Mouse (Mus musculus) CH12.LX (cell line): ENCODE data around the gene Gjc1. TPM values are rescaled to one million over a fixed set of nuclear protein-coding genes. Genes with fewer than 3 reads are reported as not detected.
A peak's percentile ranks its signal among the peaks of the same experiment; 100 is the strongest.

ENCODE experiments used
- DNase-seq: peaks from one replicate; pipeline ENCODE4 v3.0.0-alpha.2; 2013; ENCODE audit errors: extremely low read depth
- H3K27ac ChIP-seq: 2 replicates; pipeline ENCODE4 v1.5.1; 2012; ENCODE audit warnings: low read depth, mild to moderate bottlenecking, control low read depth, moderate library complexity; ENCODE audit not compliant: insufficient read depth
- H3K27me3 ChIP-seq: replicated peaks from 2 replicates; pipeline ENCODE3; 2012; ENCODE audit warnings: inconsistent platforms
- H3K36me3 ChIP-seq, 2 experiments: replicated peaks in 1 of 2; 2 replicates each; pipeline versions ENCODE3 to v1.6.1; 2012; ENCODE audit warnings: inconsistent platforms in 1 of 2, low read length in 1 of 2, mild to moderate bottlenecking in 1 of 2, mixed read lengths in 1 of 2, moderate library complexity in 1 of 2; ENCODE audit not compliant: control insufficient read depth in 1 of 2, insufficient read depth in 1 of 2
- H3K4me1 ChIP-seq, 2 experiments: 2 replicates each; pipeline ENCODE4 v1.6.1; 2012; ENCODE audit warnings: inconsistent platforms in 1 of 2, moderate library complexity in 1 of 2; ENCODE audit not compliant: insufficient read depth in 2 of 2, control insufficient read depth in 1 of 2
- H3K4me2 ChIP-seq: 2 replicates; pipeline ENCODE4 v1.6.1; 2012; ENCODE audit warnings: low read depth, mild to moderate bottlenecking, control low read depth; ENCODE audit not compliant: poor library complexity, insufficient read depth, severe bottlenecking
- H3K4me3 ChIP-seq, 3 experiments: fragments of 150-350 bp in 1 of 3; sonication (generic) in 1 of 3; replicated peaks in 1 of 3; 2 replicates each; pipeline versions ENCODE3 to v1.5.1; 2011 to 2012; ENCODE audit warnings: low read depth in 2 of 3, low read length in 2 of 3, mild to moderate bottlenecking in 2 of 3, moderate library complexity in 2 of 3, control low read depth in 1 of 3, improper control_type of control experiment in 1 of 3, inconsistent platforms in 1 of 3, mixed read lengths in 1 of 3; ENCODE audit not compliant: poor library complexity in 1 of 3
- H3K79me2 ChIP-seq: replicated peaks from 2 replicates; pipeline ENCODE4 v1.6.1; 2012; ENCODE audit warnings: mild to moderate bottlenecking, moderate library complexity; ENCODE audit not compliant: control insufficient read depth, poor library complexity, insufficient read depth, severe bottlenecking; ENCODE audit errors: extremely low read depth
- H3K9ac ChIP-seq: 2 replicates; pipeline ENCODE4 v1.6.1; 2012; ENCODE audit warnings: low read depth, mild to moderate bottlenecking, control low read depth, moderate library complexity; ENCODE audit not compliant: insufficient read depth
- H3K9me3 ChIP-seq: replicated peaks from 2 replicates; pipeline ENCODE3; 2012; ENCODE audit warnings: low read length, inconsistent platforms, mixed read lengths
- CTCF ChIP-seq, 2 experiments: IDR thresholded peaks in 1 of 2; conservative IDR thresholded peaks in 1 of 2; 2 replicates each; pipeline ENCODE4 v1.5.1; 2011 to 2012; ENCODE audit warnings: low read depth in 2 of 2, low read length in 2 of 2, improper control_type of control experiment in 1 of 2, inconsistent platforms in 1 of 2, mild to moderate bottlenecking in 1 of 2, moderate library complexity in 1 of 2
- GABPA ChIP-seq: IDR thresholded peaks from 2 replicates; pipeline ENCODE4 v1.6.1; 2012; ENCODE audit warnings: low read depth, low read length, improper control_type of control experiment, inconsistent platforms; ENCODE audit not compliant: insufficient replicate concordance
- JUND ChIP-seq: conservative IDR thresholded peaks from 2 replicates; pipeline ENCODE4 v1.6.1; 2011; ENCODE audit warnings: low read depth, low read length, improper control_type of control experiment
- MAFK ChIP-seq: IDR thresholded peaks from 2 replicates; pipeline ENCODE4 v1.6.1; 2011; ENCODE audit warnings: low read length, improper control_type of control experiment; ENCODE audit not compliant: insufficient replicate concordance
- MAZ ChIP-seq: IDR thresholded peaks from 2 replicates; pipeline ENCODE4 v1.6.1; 2012; ENCODE audit warnings: low read depth, mild to moderate bottlenecking, inconsistent platforms, low read length, improper control_type of control experiment, moderate library complexity
- POLR2A ChIP-seq: IDR thresholded peaks from 2 replicates; pipeline ENCODE4 v1.6.1; 2011; ENCODE audit warnings: low read depth, mild to moderate bottlenecking, improper control_type of control experiment, low read length
- POLR2AphosphoS2 ChIP-seq: IDR thresholded peaks from 2 replicates; pipeline ENCODE4 v1.6.1; 2011; ENCODE audit warnings: low read depth, low read length, improper control_type of control experiment
- RAD21 ChIP-seq: IDR thresholded peaks from 2 replicates; pipeline ENCODE4 v1.6.1; 2011; ENCODE audit warnings: low read depth, mild to moderate bottlenecking, low read length, improper control_type of control experiment, moderate library complexity
- RCOR1 ChIP-seq: conservative IDR thresholded peaks from 2 replicates; pipeline ENCODE4 v1.6.1; 2012; ENCODE audit warnings: low read depth, mild to moderate bottlenecking, inconsistent platforms, low read length, improper control_type of control experiment
- SIN3A ChIP-seq: IDR thresholded peaks from 2 replicates; pipeline ENCODE4 v1.6.1; 2012; ENCODE audit warnings: low read length, improper control_type of control experiment, inconsistent platforms
- SMC3 ChIP-seq: IDR thresholded peaks from 2 replicates; pipeline ENCODE4 v1.6.1; 2011; ENCODE audit warnings: low read depth, low read length, improper control_type of control experiment
- TBP ChIP-seq: conservative IDR thresholded peaks from 2 replicates; pipeline ENCODE4 v1.6.1; 2011; ENCODE audit warnings: low read depth, low read length, improper control_type of control experiment
- TCF12 ChIP-seq: IDR thresholded peaks from 2 replicates; pipeline ENCODE4 v1.6.1; 2014; ENCODE audit warnings: low read depth, mild to moderate bottlenecking, inconsistent platforms, low read length, improper control_type of control experiment
- USF1 ChIP-seq: IDR thresholded peaks from 2 replicates; pipeline ENCODE4 v1.6.1; 2014; ENCODE audit warnings: low read depth, mild to moderate bottlenecking, inconsistent platforms, low read length, improper control_type of control experiment
- USF2 ChIP-seq: conservative IDR thresholded peaks from 2 replicates; pipeline ENCODE4 v1.6.1; 2011; ENCODE audit warnings: low read depth, low read length, improper control_type of control experiment
- ZC3H11A ChIP-seq: IDR thresholded peaks from 2 replicates; pipeline ENCODE4 v1.6.1; 2012; ENCODE audit warnings: low read depth, mild to moderate bottlenecking, inconsistent platforms, low read length, improper control_type of control experiment
- ZKSCAN1 ChIP-seq: IDR thresholded peaks from 2 replicates; pipeline ENCODE4 v1.6.1; 2012; ENCODE audit warnings: low read depth, inconsistent platforms, low read length, improper control_type of control experiment, borderline replicate concordance
- ZNF384 ChIP-seq: IDR thresholded peaks from 2 replicates; pipeline ENCODE4 v1.6.1; 2012; ENCODE audit warnings: low read depth, low read length, improper control_type of control experiment, inconsistent platforms
- dilution Hi-C: fragments of 300-500 bp; cut with MboI; formaldehyde crosslinking; loops from 2 replicates; pipeline ENCODE4 v1.14.3; 2020; ENCODE audit warnings: low sequenced_read_pairs; ENCODE audit not compliant: extremely low pct_unique_long_range_greater_than_20kb, extremely low pct_ligation_motif_present
- in situ Hi-C: fragments of 300-500 bp; cut with MboI; formaldehyde crosslinking; loops from 3 replicates; pipeline ENCODE4 v1.14.3; 2019; ENCODE audit warnings: low sequenced_read_pairs, low pct_ligation_motif_present, low pct_unique_long_range_greater_than_20kb, mixed read lengths
- polyA plus RNA-seq: library from polyadenylated mRNA; unstranded; fragments of >175 nt; gene quantifications from 2 replicates; pipeline ENCODE4 v1.2.1, GENCODE M21; 2012; ENCODE audit warnings: low read depth; ENCODE audit not compliant: insufficient read length
- total RNA-seq, 2 experiments: library from RNA; depleted of rRNA; stranded (reverse); fragments of 300-350 nt in 1 of 2; fragments of >200 nt in 1 of 2; gene quantifications; 2 replicates each; pipeline ENCODE4 v1.2.3; 2012 to 2014

Gjc1 gene
- total and polyA plus RNA-seq, 3 experiments, result not detected

- peaks cover 86 to 97% of the 10 kb centered on the region in 2 experiments for H3K36me3 ChIP-seq
- H3K9ac ChIP-seq, result no peak overlapping the region
- dilution Hi-C loops, result no loop called here
- no peaks in the 10 kb centered on the region for H3K9me3 ChIP-seq
- no peak overlapping the region for H3K27ac ChIP-seq
- TF ChIP-seq ZKSCAN1, result no peak
- TF ChIP-seq RCOR1, result no peak
- no peak for TF ChIP-seq MAZ
- H3K4me3 ChIP-seq, result no peak overlapping the region
- no peaks in the 10 kb centered on the region for H3K79me2 ChIP-seq
- H3K27me3 ChIP-seq, result no peaks in the 10 kb centered on the region
- DNase-seq, result no peak
- in situ Hi-C loops, result no loop called here
- H3K4me1 ChIP-seq, result no peaks in the 10 kb centered on the region
- no peak overlapping the region for H3K4me2 ChIP-seq
Observed at GRCm38 (mm10) chr11:102855941-102856340, 36.4 kb upstream of the Gjc1 start.

- no peaks in the 10 kb centered on the region for H3K79me2 ChIP-seq
- TF ChIP-seq SMC3, result peak; percentile 26; the same call in 1 of the 2 replicates
- TF ChIP-seq MAFK, result no peak
- peak; percentile 53 for TF ChIP-seq RAD21
- no peak for TF ChIP-seq USF2
- peak; percentile 50 to 68 for TF ChIP-seq CTCF (conservative IDR thresholded peaks at IDR 0.05 in 1 of 2, IDR thresholded peaks at IDR 0.05 in 1 of 2; ENCODE audit: low read depth in 2 of 2, low read length in 2 of 2)
- TF ChIP-seq, all 38 proteins: peak for 3
- dilution Hi-C loops, result no loop called here
- in situ Hi-C loops, result no loop called here
- Histone ChIP-seq H3K9ac (no peak overlapping the region), H3K27me3 (no peaks in the 10 kb centered on the region), H3K4me2 (no peak overlapping the region), H3K4me3 (no peak overlapping the region), H3K9me3 (no peaks in the 10 kb centered on the region), H3K27ac (no peak overlapping the region), H3K4me1 (no peaks in the 10 kb centered on the region), H3K36me3 (peaks cover 85 to 97% of the 10 kb centered on the region in 2 experiments)
- DNase-seq, result peak; percentile 15
Observed at GRCm38 (mm10) chr11:102853760-102854159, 34.3 kb upstream of the Gjc1 start.

- Histone ChIP-seq H3K36me3 (peaks cover 86 to 98% of the 10 kb centered on the region in 2 experiments), H3K9me3 (no peaks in the 10 kb centered on the region), H3K79me2 (no peaks in the 10 kb centered on the region), H3K4me1 (no peaks in the 10 kb centered on the region), H3K27ac (no peak overlapping the region), H3K9ac (no peak overlapping the region), H3K4me2 (no peak overlapping the region), H3K4me3 (no peak overlapping the region), H3K27me3 (no peaks in the 10 kb centered on the region)
- no peak for TF ChIP-seq RCOR1
- TF ChIP-seq POLR2AphosphoS2, result no peak
- no peak for TF ChIP-seq TCF12
- no peak for TF ChIP-seq ZKSCAN1
- no peak for TF ChIP-seq ZC3H11A
- no peak for TF ChIP-seq POLR2A
- no peak for TF ChIP-seq SIN3A
- no peak for TF ChIP-seq MAZ
- TF ChIP-seq RAD21, result peak; percentile 26
- TF ChIP-seq MAFK, result no peak
- TF ChIP-seq TBP, result no peak
- TF ChIP-seq ZNF384, result no peak
- TF ChIP-seq JUND, result no peak
- TF ChIP-seq USF1, result no peak
- TF ChIP-seq SMC3, result peak; percentile 80
- TF ChIP-seq GABPA, result no peak
- TF ChIP-seq CTCF (conservative IDR thresholded peaks at IDR 0.05 in 1 of 2, IDR thresholded peaks at IDR 0.05 in 1 of 2; ENCODE audit: low read depth in 2 of 2, low read length in 2 of 2), result peak; percentile 61 to 73; a peak in 3 of 4 replicates
- dilution Hi-C loops (no loop called here), in situ Hi-C loops (no loop called here)
- DNase-seq, result peak; percentile 48
Observed at GRCm38 (mm10) chr11:102851883-102852282, 32.4 kb upstream of the Gjc1 start.
